Mouse (Mus musculus): Measurements from ENCODE around the gene Cdh24. TPM values are rescaled to one million over a fixed set of nuclear protein-coding genes. Genes with fewer than 3 reads are reported as not detected.
A peak's percentile ranks its signal among the peaks of the same experiment; 100 is the strongest.

Cdh24 gene
- total and polyA plus RNA-seq, 3 experiments = 0.18 to 1.1 (median 0.31) TPM

DNA sequence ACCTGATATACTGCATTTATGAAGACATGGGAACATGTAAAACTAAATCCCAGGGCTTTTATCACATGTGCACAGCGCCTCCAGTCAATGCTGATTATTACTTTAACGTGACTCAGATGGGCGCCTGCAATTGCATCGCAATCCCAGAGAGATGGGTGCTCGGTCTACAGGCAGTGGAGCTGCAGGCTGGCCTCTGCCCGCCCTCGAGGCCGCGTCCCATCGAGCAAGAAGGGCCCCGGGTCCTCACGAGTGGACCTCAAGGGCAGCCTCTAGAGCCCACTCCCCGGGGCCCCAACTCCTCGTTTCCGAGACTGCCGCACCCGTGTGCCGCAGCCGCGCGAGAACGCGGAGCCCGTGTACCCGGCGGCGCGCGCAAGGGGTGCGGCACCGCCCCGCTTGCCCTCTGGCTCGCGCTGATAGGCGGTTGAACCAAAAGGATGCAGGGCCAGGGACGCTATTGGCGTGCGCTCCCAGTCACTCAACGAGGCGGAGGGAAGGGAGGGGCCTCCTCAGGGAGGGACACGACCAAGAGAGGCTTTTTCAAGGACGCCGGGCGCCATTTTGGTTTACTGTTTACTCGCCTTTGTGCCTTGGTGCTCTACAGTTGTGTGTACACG lies 38.0 kb downstream of the Cdh24 start:
- Histone ChIP-seq H3K9ac (ENCODE audit: low read depth, low read length) (peak overlapping the region; percentile 88), H3K79me2 (replicated peaks; ENCODE audit: control insufficient read depth, insufficient read depth, low read length) (no peaks in the 10 kb centered on the region), H3K4me1 (ENCODE audit: control insufficient read depth, insufficient read depth, low read length) (peaks cover 4% of the 10 kb centered on the region), H3K4me3 (peak overlapping the region; percentile 75), H3K36me3 (ENCODE audit: control insufficient read depth, insufficient read depth, low read length) (no peaks in the 10 kb centered on the region; the same call in 1 of the 2 replicates), H3K27me3 (ENCODE audit: control insufficient read depth, insufficient read depth, low read length) (no peaks in the 10 kb centered on the region), H3K27ac (peak overlapping the region; percentile 97)
- intact Hi-C loops (cut with DNase I) = loop anchor here (2.0 kb wide), 1 partner anchor 48 kb away; the partner anchor contains the start of gene Haus4
- WGBS = under 1% methylated on average over 46 of the region's 46 CpGs
- DNase-seq = peak; percentile 94 to 98
- peak; percentile 77 for TF ChIP-seq POLR2A (IDR thresholded peaks at IDR 0.05; ENCODE audit: insufficient read depth, low read depth, low read length)
- no peak for TF ChIP-seq CTCF (IDR thresholded peaks at IDR 0.05)

DNA sequence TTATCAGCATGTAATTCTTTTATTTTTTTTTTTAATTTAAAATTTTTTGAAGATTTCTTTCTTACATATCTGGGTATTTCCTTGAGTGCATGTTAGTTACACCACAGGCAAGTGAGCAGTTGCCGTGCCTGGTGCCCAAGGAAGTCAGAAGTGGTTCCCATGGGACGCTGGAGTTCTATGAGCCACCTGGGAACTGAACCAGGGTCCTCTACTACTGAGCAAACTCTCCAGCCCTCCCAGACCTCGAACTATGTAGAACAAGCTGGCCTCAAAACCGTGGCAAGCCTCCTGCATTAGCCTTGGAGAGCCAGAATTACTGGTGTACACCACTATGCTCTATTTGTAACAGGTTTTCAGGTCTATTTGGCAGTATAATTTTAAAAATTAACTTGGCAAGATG lies 38.6 kb downstream of the Cdh24 start:
- Histone ChIP-seq H3K4me1 (ENCODE audit: control insufficient read depth, insufficient read depth, low read length) (peaks cover 4% of the 10 kb centered on the region), H3K9ac (ENCODE audit: low read depth, low read length) (no peak overlapping the region), H3K4me3 (peak overlapping the region; percentile 75), H3K36me3 (ENCODE audit: control insufficient read depth, insufficient read depth, low read length) (no peaks in the 10 kb centered on the region; the same call in 1 of the 2 replicates), H3K27me3 (ENCODE audit: control insufficient read depth, insufficient read depth, low read length) (no peaks in the 10 kb centered on the region), H3K27ac (peak overlapping the region; percentile 97), H3K79me2 (replicated peaks; ENCODE audit: control insufficient read depth, insufficient read depth, low read length) (no peaks in the 10 kb centered on the region)
- DNase-seq = peak in 1 of 2 experiments; percentile 27
- TF ChIP-seq CTCF (IDR thresholded peaks at IDR 0.05) (no peak), EP300 (IDR thresholded peaks at IDR 0.05; ENCODE audit: insufficient read depth, low read depth, low read length) (no peak), POLR2A (IDR thresholded peaks at IDR 0.05; ENCODE audit: insufficient read depth, low read depth, low read length) (no peak)
- intact Hi-C loops (cut with DNase I) = loop anchor here (2.0 kb wide), 1 partner anchor 48 kb away; the partner anchor contains the start of gene Haus4
- 41% methylated on average over 4 of the region's 4 CpGs for WGBS

DNA sequence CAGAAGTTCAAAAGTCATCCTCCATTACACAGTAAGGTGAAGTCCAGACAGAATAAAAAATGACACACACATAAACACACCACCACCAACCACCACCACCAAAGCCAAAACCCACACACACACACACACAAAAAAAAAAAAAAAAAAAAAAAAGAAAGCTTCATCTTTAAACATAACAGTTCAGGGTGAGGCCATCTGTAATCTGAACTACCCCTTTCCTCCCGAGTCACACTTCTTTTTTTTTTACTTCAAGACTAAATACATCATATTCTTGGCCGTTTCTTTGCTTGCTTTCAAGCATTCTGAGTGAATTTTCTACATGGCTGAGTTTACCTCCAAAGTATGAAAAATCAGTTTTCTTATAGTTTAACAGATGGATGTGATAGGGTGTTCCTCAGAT lies 39.6 kb downstream of the Cdh24 start:
- no peak for TF ChIP-seq EP300 (IDR thresholded peaks at IDR 0.05; ENCODE audit: insufficient read depth, low read depth, low read length)
- no peak for TF ChIP-seq CTCF (IDR thresholded peaks at IDR 0.05)
- TF ChIP-seq POLR2A (IDR thresholded peaks at IDR 0.05; ENCODE audit: insufficient read depth, low read depth, low read length) = no peak
- WGBS = 70% methylated on average over 2 of the region's 2 CpGs
- no peak overlapping the region for H3K27ac ChIP-seq
- no peak overlapping the region for H3K4me3 ChIP-seq
- H3K4me1 ChIP-seq (ENCODE audit: control insufficient read depth, insufficient read depth, low read length) = peaks cover 4% of the 10 kb centered on the region
- intact Hi-C loops (cut with DNase I) = no loop called here
- DNase-seq = no peak
- no peaks in the 10 kb centered on the region; the same call in 1 of the 2 replicates for H3K36me3 ChIP-seq (ENCODE audit: control insufficient read depth, insufficient read depth, low read length)
- no peaks in the 10 kb centered on the region for H3K27me3 ChIP-seq (ENCODE audit: control insufficient read depth, insufficient read depth, low read length)
- no peaks in the 10 kb centered on the region for H3K79me2 ChIP-seq (replicated peaks; ENCODE audit: control insufficient read depth, insufficient read depth, low read length)
- no peak overlapping the region for H3K9ac ChIP-seq (ENCODE audit: low read depth, low read length)

DNA sequence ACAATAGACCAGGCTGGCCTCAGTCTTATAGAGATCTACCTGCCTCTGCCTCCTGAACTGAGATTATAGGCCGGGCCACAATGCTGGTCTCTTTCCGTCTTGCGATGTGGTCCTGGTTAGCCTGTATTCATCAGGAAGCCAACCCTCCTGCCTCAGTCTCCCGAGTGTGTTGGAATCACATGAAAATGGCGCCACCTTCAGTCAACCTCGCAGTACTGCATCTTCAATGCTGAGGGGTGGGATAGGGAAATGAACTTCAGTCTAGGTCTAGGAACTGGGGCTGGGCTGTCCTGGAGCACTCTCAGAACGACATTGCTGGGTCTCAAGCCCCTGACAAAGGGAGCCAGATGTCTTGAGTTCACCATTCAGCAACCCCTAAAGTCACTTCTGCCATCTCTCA lies 44.1 kb downstream of the Cdh24 start:
- Histone ChIP-seq H3K9ac (ENCODE audit: low read depth, low read length) (no peak overlapping the region), H3K79me2 (replicated peaks; ENCODE audit: control insufficient read depth, insufficient read depth, low read length) (no peaks in the 10 kb centered on the region), H3K27me3 (ENCODE audit: control insufficient read depth, insufficient read depth, low read length) (no peaks in the 10 kb centered on the region), H3K27ac (no peak overlapping the region), H3K36me3 (ENCODE audit: control insufficient read depth, insufficient read depth, low read length) (no peaks in the 10 kb centered on the region), H3K4me3 (no peak overlapping the region), H3K4me1 (ENCODE audit: control insufficient read depth, insufficient read depth, low read length) (peaks cover 3% of the 10 kb centered on the region)
- DNase-seq = no peak
- 80% methylated on average over 7 of the region's 7 CpGs for WGBS
- TF ChIP-seq EP300 (IDR thresholded peaks at IDR 0.05; ENCODE audit: insufficient read depth, low read depth, low read length) (no peak), CTCF (IDR thresholded peaks at IDR 0.05) (peak; percentile 64), POLR2A (IDR thresholded peaks at IDR 0.05; ENCODE audit: insufficient read depth, low read depth, low read length) (no peak)
- intact Hi-C loops (cut with DNase I) = no loop called here

DNA sequence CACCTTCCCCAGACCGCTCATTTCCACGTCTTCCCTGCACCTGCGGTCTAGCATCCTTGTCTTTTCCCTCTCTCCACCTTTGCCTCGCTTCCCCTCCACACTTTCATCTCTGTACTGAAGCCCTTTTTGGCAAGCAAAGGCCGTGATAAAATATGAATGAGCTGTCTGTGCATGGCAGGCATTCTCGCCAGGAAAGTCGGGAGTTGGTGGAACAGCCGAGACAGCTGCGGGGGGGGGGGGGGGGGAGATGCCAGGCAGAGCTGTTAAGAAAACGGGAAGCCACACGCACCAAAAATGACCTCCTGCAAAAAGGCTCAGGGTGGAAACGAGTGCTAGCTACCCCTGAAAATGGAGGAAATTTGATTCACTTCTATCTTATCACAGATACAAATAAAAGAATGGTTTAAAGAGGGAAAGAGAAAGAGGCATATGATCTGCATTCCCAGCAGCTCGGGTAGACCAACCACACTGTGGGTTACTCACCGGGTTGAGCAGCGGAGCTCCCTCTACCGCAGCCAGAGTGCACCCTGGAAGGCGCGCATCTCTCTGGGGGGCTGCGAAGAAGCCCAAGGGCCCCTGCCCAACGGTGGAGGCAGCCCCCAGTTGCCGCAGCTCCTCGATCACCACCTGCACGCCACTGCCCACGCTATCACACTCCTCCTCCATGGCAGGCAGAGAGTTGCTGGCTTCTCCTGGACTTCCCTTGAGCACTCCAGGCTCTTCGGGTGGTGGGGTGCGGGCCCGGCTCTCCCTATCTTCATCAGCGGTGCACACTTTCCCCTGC lies 46.3 kb downstream of the Cdh24 start:
- H3K4me3 ChIP-seq = no peak overlapping the region
- intact Hi-C loops (cut with DNase I) = no loop called here
- H3K27ac ChIP-seq = no peak overlapping the region
- H3K27me3 ChIP-seq (ENCODE audit: control insufficient read depth, insufficient read depth, low read length) = no peaks in the 10 kb centered on the region
- TF ChIP-seq POLR2A (IDR thresholded peaks at IDR 0.05; ENCODE audit: insufficient read depth, low read depth, low read length) = no peak
- no peak for TF ChIP-seq EP300 (IDR thresholded peaks at IDR 0.05; ENCODE audit: insufficient read depth, low read depth, low read length)
- TF ChIP-seq CTCF (IDR thresholded peaks at IDR 0.05) = no peak
- WGBS = 59% methylated on average over 28 of the region's 28 CpGs
- no peaks in the 10 kb centered on the region for H3K79me2 ChIP-seq (replicated peaks; ENCODE audit: control insufficient read depth, insufficient read depth, low read length)
- DNase-seq = no peak
- H3K9ac ChIP-seq (ENCODE audit: low read depth, low read length) = no peak overlapping the region; the same call in 1 of the 2 replicates
- peaks cover 3% of the 10 kb centered on the region for H3K4me1 ChIP-seq (ENCODE audit: control insufficient read depth, insufficient read depth, low read length)
- no peaks in the 10 kb centered on the region for H3K36me3 ChIP-seq (ENCODE audit: control insufficient read depth, insufficient read depth, low read length)

GRCm38 (mm10) chr14:54594055-54594454 lies 47.1 kb downstream of the Cdh24 start:
- Histone ChIP-seq H3K79me2 (replicated peaks; ENCODE audit: control insufficient read depth, insufficient read depth, low read length) (no peaks in the 10 kb centered on the region), H3K4me1 (ENCODE audit: control insufficient read depth, insufficient read depth, low read length) (peaks cover 3% of the 10 kb centered on the region), H3K9ac (ENCODE audit: low read depth, low read length) (no peak overlapping the region), H3K27me3 (ENCODE audit: control insufficient read depth, insufficient read depth, low read length) (no peaks in the 10 kb centered on the region), H3K27ac (no peak overlapping the region), H3K36me3 (ENCODE audit: control insufficient read depth, insufficient read depth, low read length) (no peaks in the 10 kb centered on the region), H3K4me3 (no peak overlapping the region)
- intact Hi-C loops (cut with DNase I) = no loop called here
- peak; percentile 41 for TF ChIP-seq CTCF (IDR thresholded peaks at IDR 0.05)
- TF ChIP-seq EP300 (IDR thresholded peaks at IDR 0.05; ENCODE audit: insufficient read depth, low read depth, low read length) = no peak
- no peak for DNase-seq
- 95% methylated on average over 3 of the region's 3 CpGs for WGBS
